Mouse (Mus musculus) layer of hippocampus, adult 18-20 months (tissue): ENCODE measurements at regions not wholly inside any gene's neighbourhood (a gene's known extent, or its start where the extent isn't known, plus 50 kb on each side); places are given as distances from the start of the nearest gene placed in this dataset.

Experiments
- DNase-seq, 2 experiments: peaks; one replicate each; pipeline ENCODE4 v3.0.0; 2022; ENCODE audit warnings: low spot score in 2 of 2

DNA sequence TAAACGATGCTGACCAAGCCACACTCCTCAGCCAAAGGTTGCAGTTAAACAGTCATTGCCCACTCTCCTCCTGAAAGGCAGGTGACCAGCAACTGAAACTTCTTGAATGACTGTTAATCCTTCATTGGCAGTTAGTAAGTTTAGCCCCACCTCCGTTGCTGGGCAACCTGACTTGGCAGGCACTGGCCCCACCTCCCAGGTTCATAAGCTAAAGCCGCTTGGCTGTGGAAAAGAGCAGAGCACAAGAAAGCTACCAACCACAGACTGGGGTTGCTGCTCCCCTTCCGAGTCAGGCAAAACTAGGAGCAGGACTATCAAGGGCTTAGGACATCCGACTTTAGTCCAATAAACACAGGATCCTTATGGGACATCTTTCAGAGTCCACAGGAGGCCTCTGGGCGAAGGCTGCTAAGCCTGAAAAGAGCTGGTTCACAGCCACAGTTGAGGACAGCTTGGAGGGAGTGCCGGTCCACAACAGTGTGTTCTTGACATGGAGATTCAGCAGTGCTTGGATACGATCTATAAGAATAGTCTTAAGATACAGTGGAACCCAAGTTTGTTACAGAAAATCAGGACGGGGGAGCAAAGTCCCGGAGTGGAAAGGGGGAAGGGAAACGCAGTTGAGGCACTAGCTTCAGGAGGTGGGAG, 67.7 kb upstream of the Kcnma1 start:
- peak in 1 of 2 experiments; percentile 45 for DNase-seq

DNA sequence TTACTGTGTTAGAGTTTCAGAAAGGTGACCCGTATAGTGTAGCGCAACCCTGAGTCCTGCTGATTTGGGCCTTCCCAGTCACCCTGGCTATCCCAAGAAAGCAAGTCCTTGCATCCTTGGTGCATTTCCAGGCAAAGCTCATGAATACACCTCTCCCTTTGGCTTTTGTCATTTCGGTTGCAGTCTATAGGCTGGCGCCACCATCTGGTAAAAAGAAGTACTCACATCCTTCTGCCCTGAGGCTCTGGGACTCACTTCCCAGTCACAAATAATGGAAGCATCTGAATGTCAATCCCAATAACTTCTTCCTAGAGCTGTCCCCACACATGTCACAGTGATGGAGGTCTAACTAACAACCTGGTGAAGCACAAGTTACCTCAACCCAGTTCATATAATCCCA, 54.4 kb upstream of the Kcnma1 start:
- DNase-seq, result peak in 1 of 2 experiments; percentile 42

DNA sequence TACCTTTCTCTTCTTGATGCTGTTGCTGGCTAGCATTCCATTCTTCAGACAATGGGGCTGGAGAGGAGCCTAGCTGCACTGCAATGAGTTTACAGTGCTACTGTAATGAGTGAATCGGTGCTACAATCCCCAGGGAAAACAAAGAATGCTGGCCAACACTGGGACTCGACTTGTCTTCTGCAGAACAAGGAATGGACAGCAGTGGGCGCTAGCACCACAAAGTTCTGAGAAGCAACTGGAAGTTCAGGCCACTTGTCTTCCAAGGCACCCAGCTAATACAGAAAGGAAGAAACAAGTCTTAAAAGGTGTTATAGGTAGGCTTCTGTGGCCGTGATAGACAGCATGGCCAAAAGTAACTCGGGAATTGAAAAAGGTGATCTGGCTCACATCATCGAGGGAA, 53.4 kb upstream of the Kcnma1 start:
- DNase-seq, result peak; percentile 61 to 86

DNA sequence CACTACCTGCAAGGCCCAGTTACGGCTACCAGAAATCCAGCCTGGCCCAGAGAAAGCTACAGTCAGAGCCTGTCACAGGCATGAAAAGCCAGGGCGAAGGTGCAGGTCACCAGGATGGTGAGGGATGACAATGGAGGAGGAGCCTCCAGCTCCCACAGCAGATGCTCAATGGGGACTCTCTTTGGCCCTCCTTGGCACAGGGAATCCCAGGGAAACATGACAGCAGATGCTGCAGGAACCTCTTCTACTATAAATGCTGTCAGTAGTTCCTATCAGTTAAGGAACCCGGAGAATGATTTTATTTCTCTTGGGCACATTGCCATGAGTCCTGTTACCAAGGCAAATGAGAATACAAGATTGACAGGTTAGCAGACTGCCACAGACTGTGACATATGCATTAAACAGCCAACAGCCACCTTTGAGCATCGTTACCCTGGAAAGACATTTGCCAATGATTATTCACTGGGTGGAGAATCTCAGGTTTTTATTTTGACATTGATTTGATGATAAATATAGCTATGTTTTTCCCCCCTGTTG, 51.0 kb upstream of the Kcnma1 start:
- peak in 1 of 2 experiments; percentile 46 for DNase-seq
